In the genomic region with DNA sequence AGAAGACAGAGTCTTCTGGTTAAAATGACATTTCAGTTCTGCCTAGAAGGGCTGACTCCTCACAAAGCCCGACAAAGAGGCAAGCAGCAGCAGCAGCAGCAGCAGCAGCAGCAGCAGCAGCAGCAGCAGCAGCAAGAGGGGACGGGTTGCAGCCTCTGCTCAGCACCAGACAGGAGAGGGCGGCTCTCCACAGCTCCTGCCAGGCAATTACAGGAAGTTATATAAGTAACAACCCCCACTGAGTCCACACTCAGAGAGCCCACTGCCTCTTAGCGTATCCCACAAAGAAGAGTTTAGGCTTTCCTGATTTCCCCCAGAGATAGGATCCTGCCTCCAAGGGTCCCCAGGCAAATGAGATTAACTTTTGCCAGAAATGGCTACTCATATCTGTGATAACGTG, we compare ENCODE assay signal across 11 mouse cellular contexts.
A peak's percentile ranks its signal among the peaks of the same experiment; 100 is the strongest.
DNase-seq lines count a peak whose midpoint lies in the region; ATAC-seq lines count a peak whose summit lies in the region.
"Had no signal": no experiment of that assay in that cellular context is flagged by ENCODE, and none has a peak within 500 bp of the region (broad histone marks: within the 10 kb centered on the region; RNA-seq: fewer than 3 reads in every experiment).

No protein-coding gene starts in this region.

- H3K36me3 ChIP-seq in forebrain, embryonic 10.5 days (replicated peaks), result peaks cover 19% of the 10 kb centered on the region
- no peaks in the 10 kb centered on the region for H3K36me3 ChIP-seq in forebrain, embryonic 16.5 days (ENCODE audit: control insufficient read depth, insufficient read depth)
- H3K36me3 ChIP-seq in lung, embryonic 15.5 days, result no peaks in the 10 kb centered on the region
- H3K36me3 ChIP-seq in limb, embryonic 12.5 days, result no peaks in the 10 kb centered on the region

- H3K4me3 ChIP-seq in forebrain, embryonic 10.5 days, result no peak overlapping the region
- H3K4me3 ChIP-seq in forebrain, embryonic 16.5 days (replicated peaks; ENCODE audit: low read length), result no peak overlapping the region
- peak overlapping the region; percentile 17; the same call in 1 of the 2 replicates for H3K4me3 ChIP-seq in lung, embryonic 15.5 days
- H3K4me3 ChIP-seq in limb, embryonic 12.5 days (replicated peaks), result peak overlapping the region; percentile 13; the same call in 1 of the 2 replicates

- no peak overlapping the region for H3K4me2 ChIP-seq in forebrain, embryonic 16.5 days (ENCODE audit: low read length)
- peak overlapping the region; percentile 46 for H3K4me2 ChIP-seq in lung, embryonic 15.5 days
- H3K4me2 ChIP-seq in limb, embryonic 12.5 days, result peak overlapping the region; percentile 48

- no peaks in the 10 kb centered on the region for H3K9me3 ChIP-seq in forebrain, embryonic 10.5 days
- H3K9me3 ChIP-seq in forebrain, embryonic 16.5 days (ENCODE audit: control insufficient read depth, low read length), result no peaks in the 10 kb centered on the region
- H3K9me3 ChIP-seq in lung, embryonic 15.5 days, result no peaks in the 10 kb centered on the region
- no peaks in the 10 kb centered on the region for H3K9me3 ChIP-seq in limb, embryonic 12.5 days

- WGBS in forebrain, embryonic 10.5 days, result 38% methylated on average over 5 of the region's 5 CpGs
- 41% methylated on average over 5 of the region's 5 CpGs for WGBS in forebrain, embryonic 16.5 days
- WGBS in lung, embryonic 15.5 days, result 21% methylated on average over 5 of the region's 5 CpGs
- WGBS in limb, embryonic 12.5 days, result 18% methylated on average over 5 of the region's 5 CpGs

- H3K4me1 ChIP-seq in forebrain, embryonic 10.5 days, result peaks cover 51% of the 10 kb centered on the region
- no peaks in the 10 kb centered on the region for H3K4me1 ChIP-seq in forebrain, embryonic 16.5 days (replicated peaks; ENCODE audit: control insufficient read depth, insufficient read depth, low read length)
- H3K4me1 ChIP-seq in lung, embryonic 15.5 days, result peaks cover 23% of the 10 kb centered on the region
- H3K4me1 ChIP-seq in limb, embryonic 12.5 days (replicated peaks), result peaks cover 34% of the 10 kb centered on the region

- no peak for ATAC-seq in forebrain, embryonic 16.5 days
- ATAC-seq in lung, embryonic 15.5 days (ENCODE audit: borderline replicate concordance, extremely low read depth, low FRiP score, low TSS enrichment), result no peak; the same call in 1 of the 2 replicates
- no peak for ATAC-seq in limb, embryonic 12.5 days (ENCODE audit: insufficient number of reproducible peaks, insufficient read depth, low FRiP score, low TSS enrichment, low read depth)

- H3K27me3 ChIP-seq in forebrain, embryonic 10.5 days (ENCODE audit: poor library complexity, severe bottlenecking), result peaks cover 8% of the 10 kb centered on the region; the same call in 1 of the 2 replicates
- H3K27me3 ChIP-seq in forebrain, embryonic 16.5 days (replicated peaks; ENCODE audit: control insufficient read depth, insufficient read depth, low read length), result no peaks in the 10 kb centered on the region
- no peaks in the 10 kb centered on the region for H3K27me3 ChIP-seq in lung, embryonic 15.5 days
- H3K27me3 ChIP-seq in limb, embryonic 12.5 days, result no peaks in the 10 kb centered on the region

- no peak for DNase-seq in forebrain, embryonic 10.5 days (ENCODE audit: extremely low spot score, low spot score)
- DNase-seq in lung, postnatal 14 days, result no peak
- DNase-seq in thymus, postnatal 0 days (ENCODE audit: low spot score), result peak; percentile 26
- no peak for DNase-seq in cerebellum, postnatal 14 days
- DNase-seq in layer of hippocampus, postnatal 14 days (ENCODE audit: low spot score in 2 of 2), result no peak
- DNase-seq: B cell, adult 2 months; right cerebral cortex, adult 18-20 months had no signal

- peak overlapping the region; percentile 54 for H3K27ac ChIP-seq in forebrain, embryonic 10.5 days
- no peak overlapping the region for H3K27ac ChIP-seq in forebrain, embryonic 16.5 days (ENCODE audit: low read length)
- no peak overlapping the region for H3K27ac ChIP-seq in lung, embryonic 15.5 days
- H3K27ac ChIP-seq in limb, embryonic 12.5 days, result no peak overlapping the region
- H3K27ac ChIP-seq: macrophage had no signal

- H3K9ac ChIP-seq in forebrain, embryonic 16.5 days (replicated peaks; ENCODE audit: low read depth, low read length), result no peak overlapping the region
- no peak overlapping the region for H3K9ac ChIP-seq in lung, embryonic 15.5 days
- no peak overlapping the region; the same call in 1 of the 2 replicates for H3K9ac ChIP-seq in limb, embryonic 12.5 days (replicated peaks)

Comparison
In these comparisons a context has a peak if more than half of its experiments do, and no peak if none do; other contexts are left out.
1. H3K4me3 ChIP-seq: peak in lung, embryonic 15.5 days (single experiment) and limb, embryonic 12.5 days (single experiment); none in forebrain, embryonic 10.5 days (single experiment) and forebrain, embryonic 16.5 days (single experiment).